Mouse (Mus musculus): Measurements from ENCODE around the gene Cep57l1.

The Cep57l1 gene

GRCm38 (mm10) chr10:41674362-41674761 lies 135.3 kb downstream of the Cep57l1 start:
- no peak for DNase-seq

DNA sequence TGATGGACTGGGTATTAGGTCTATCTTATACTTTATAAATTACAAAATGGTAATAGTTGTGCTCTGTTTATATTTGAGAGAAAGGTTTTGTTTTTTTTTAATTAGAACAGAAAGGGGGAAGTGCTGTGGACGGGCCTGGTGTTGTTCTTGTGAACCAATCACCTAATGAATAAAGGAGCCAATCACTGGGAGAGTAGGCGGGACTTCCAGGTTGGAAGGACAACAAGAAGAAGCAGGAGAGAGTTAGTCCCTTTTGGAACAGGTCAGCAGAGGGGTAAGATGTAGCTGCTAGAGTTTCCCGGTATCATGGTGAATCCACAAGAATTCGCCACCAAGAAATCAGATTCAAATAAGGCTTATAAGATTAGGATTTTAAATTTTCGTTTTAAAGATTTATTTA lies 139.5 kb downstream of the Cep57l1 start:
- DNase-seq: no peak

Data from right cerebral cortex, postnatal 25 days (tissue).